Mouse (Mus musculus) megakaryocyte, embryonic 14.5 days (primary cell): ENCODE measurements around the gene Cyp46a1.

Experiments
- FLI1 ChIP-seq: IDR thresholded peaks from 2 replicates; pipeline ENCODE4 v1.6.1; 2012; ENCODE audit warnings: low read length, inconsistent platforms, mixed read lengths
- GATA1 ChIP-seq: IDR thresholded peaks from 3 replicates; pipeline ENCODE4 v1.6.1; 2012; ENCODE audit warnings: mixed read lengths, low read length, inconsistent platforms, borderline replicate concordance

DNA sequence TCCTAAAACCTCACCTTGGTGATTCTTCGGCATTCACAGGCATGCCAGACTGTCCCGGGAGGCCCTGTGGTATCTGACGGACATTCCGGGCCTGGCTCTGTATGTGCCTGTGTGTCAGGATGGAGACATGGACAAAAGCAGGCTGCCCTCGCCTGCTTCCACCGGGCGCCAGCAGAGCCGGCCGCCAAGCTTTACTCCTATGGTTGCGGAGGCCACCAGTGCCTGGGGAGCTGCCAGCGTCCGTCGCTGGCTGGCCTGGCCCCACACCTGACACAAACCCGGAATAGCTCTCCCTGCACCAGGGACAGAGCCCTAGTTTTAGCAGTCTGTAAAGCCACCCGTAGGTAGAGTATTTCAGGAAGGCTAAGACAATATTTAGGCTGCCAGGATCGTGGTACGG is 38.1 kb downstream of the Cyp46a1 start:
- TF ChIP-seq FLI1 (no peak), GATA1 (no peak)
